Mouse (Mus musculus) WW6 (cell line): ENCODE measurements around the gene Rps18.

ENCODE experiments used
- DNase-seq: peaks from one replicate; pipeline ENCODE4 v3.0.0-alpha.2; 2013; ENCODE audit warnings: low read depth, low spot score

Gene Rps18

GRCm38 (mm10) chr17:33921361-33921760 lies 34.4 kb downstream of the Rps18 start:
- no peak for DNase-seq

- DNase-seq, result no peak
Measured at GRCm38 (mm10) chr17:33920282-33921097, 35.3 kb downstream of the Rps18 start.

- no peak for DNase-seq
Measured at GRCm38 (mm10) chr17:33919351-33920281, 36.2 kb downstream of the Rps18 start.

- no peak for DNase-seq
Measured at GRCm38 (mm10) chr17:33918293-33919203, 37.3 kb downstream of the Rps18 start.

- no peak for DNase-seq
Measured at GRCm38 (mm10) chr17:33917656-33918292, 38.0 kb downstream of the Rps18 start.

GRCm38 (mm10) chr17:33916847-33917655 lies 38.8 kb downstream of the Rps18 start:
- no peak for DNase-seq

- no peak for DNase-seq
Measured at GRCm38 (mm10) chr17:33916294-33916693, 39.5 kb downstream of the Rps18 start.

- DNase-seq, result peak; percentile 98
Measured at GRCm38 (mm10) chr17:33915671-33916250, 40.0 kb downstream of the Rps18 start, which contains the start of the genes Tapbp and Zbtb22. Gene Tapbp (plus strand): TSS chr17:33915899. Gene Zbtb22 (plus strand): TSS chr17:33915904.

GRCm38 (mm10) chr17:33914969-33915391 lies 40.8 kb downstream of the Rps18 start:
- DNase-seq, result no peak

GRCm38 (mm10) chr17:33913905-33914304 lies 41.9 kb downstream of the Rps18 start:
- DNase-seq, result no peak

- DNase-seq, result no peak
Measured at GRCm38 (mm10) chr17:33913264-33913663, 42.5 kb downstream of the Rps18 start.

- no peak for DNase-seq
Measured at GRCm38 (mm10) chr17:33911813-33912414, 43.9 kb downstream of the Rps18 start.

- no peak for DNase-seq
Measured at GRCm38 (mm10) chr17:33911052-33911812, 44.6 kb downstream of the Rps18 start.

- DNase-seq, result no peak
Measured at GRCm38 (mm10) chr17:33910346-33911051, 45.3 kb downstream of the Rps18 start.

GRCm38 (mm10) chr17:33909869-33910250 lies 45.9 kb downstream of the Rps18 start:
- no peak for DNase-seq

GRCm38 (mm10) chr17:33909077-33909868 lies 46.5 kb downstream of the Rps18 start, which contains the start of gene Daxx:
Gene Daxx (plus strand): TSS chr17:33909414.
- DNase-seq, result peak; percentile 98
